Mouse (Mus musculus): ENCODE data around the gene Satb1. TPM values are rescaled to one million over a fixed set of nuclear protein-coding genes. Genes with fewer than 3 reads are reported as not detected.

Satb1 gene
- total RNA-seq, 2 experiments from 2014 or later, result 21.8 to 35.1 TPM

GRCm38 (mm10) chr17:51827922-51828410 lies 5.1 kb downstream of the Satb1 start:
- no peak for ATAC-seq (replicated peaks; ENCODE audit: poor library complexity)

- no peak for ATAC-seq (replicated peaks; ENCODE audit: poor library complexity)
Observed at GRCm38 (mm10) chr17:51826461-51826860, 6.6 kb downstream of the Satb1 start.

- ATAC-seq (replicated peaks; ENCODE audit: poor library complexity), result peak; percentile 81
Observed at GRCm38 (mm10) chr17:51814301-51814700, 18.8 kb downstream of the Satb1 start.

GRCm38 (mm10) chr17:51813784-51814120 lies 19.3 kb downstream of the Satb1 start:
- peak; percentile 3; the same call in 1 of the 2 replicates for ATAC-seq (replicated peaks; ENCODE audit: poor library complexity)

GRCm38 (mm10) chr17:51812942-51813783 lies 19.9 kb downstream of the Satb1 start:
- peak; percentile 13 for ATAC-seq (replicated peaks; ENCODE audit: poor library complexity)

GRCm38 (mm10) chr17:51812261-51812941 lies 20.7 kb downstream of the Satb1 start:
- ATAC-seq (replicated peaks; ENCODE audit: poor library complexity), result no peak

- ATAC-seq (replicated peaks; ENCODE audit: poor library complexity), result no peak
Observed at GRCm38 (mm10) chr17:51811911-51812260, 21.2 kb downstream of the Satb1 start.

GRCm38 (mm10) chr17:51811086-51811868 lies 21.8 kb downstream of the Satb1 start:
- ATAC-seq (replicated peaks; ENCODE audit: poor library complexity), result peak; percentile 42

GRCm38 (mm10) chr17:51807429-51807828 lies 25.7 kb downstream of the Satb1 start:
- no peak for ATAC-seq (replicated peaks; ENCODE audit: poor library complexity)

- ATAC-seq (replicated peaks; ENCODE audit: poor library complexity), result no peak
Observed at GRCm38 (mm10) chr17:51806124-51806960, 26.7 kb downstream of the Satb1 start.

- ATAC-seq (replicated peaks; ENCODE audit: poor library complexity), result no peak
Observed at GRCm38 (mm10) chr17:51800208-51800607, 32.9 kb downstream of the Satb1 start.

GRCm38 (mm10) chr17:51796459-51796858 lies 36.6 kb downstream of the Satb1 start:
- peak; percentile 71 for ATAC-seq (replicated peaks; ENCODE audit: poor library complexity)

GRCm38 (mm10) chr17:51791226-51791625 lies 41.9 kb downstream of the Satb1 start:
- ATAC-seq (replicated peaks; ENCODE audit: poor library complexity), result no peak

GRCm38 (mm10) chr17:51790387-51791060 lies 42.6 kb downstream of the Satb1 start:
- ATAC-seq (replicated peaks; ENCODE audit: poor library complexity), result no peak

GRCm38 (mm10) chr17:51789777-51790176 lies 43.3 kb downstream of the Satb1 start:
- ATAC-seq (replicated peaks; ENCODE audit: poor library complexity), result no peak

- ATAC-seq (replicated peaks; ENCODE audit: poor library complexity), result no peak
Observed at GRCm38 (mm10) chr17:51789098-51789497, 44.0 kb downstream of the Satb1 start.

GRCm38 (mm10) chr17:51787955-51788354 lies 45.1 kb downstream of the Satb1 start:
- ATAC-seq (replicated peaks; ENCODE audit: poor library complexity), result peak; percentile 54

GRCm38 (mm10) chr17:51786050-51786449 lies 47.0 kb downstream of the Satb1 start:
- no peak for ATAC-seq (replicated peaks; ENCODE audit: poor library complexity)

GRCm38 (mm10) chr17:51784935-51785334 lies 48.2 kb downstream of the Satb1 start:
- ATAC-seq (replicated peaks; ENCODE audit: poor library complexity), result peak; percentile 75

Measured in megakaryocyte progenitor cell, adult 5-6 weeks (primary cell).